Comparison of ENCODE assay signal across 15 mouse cellular contexts in the genomic region with DNA sequence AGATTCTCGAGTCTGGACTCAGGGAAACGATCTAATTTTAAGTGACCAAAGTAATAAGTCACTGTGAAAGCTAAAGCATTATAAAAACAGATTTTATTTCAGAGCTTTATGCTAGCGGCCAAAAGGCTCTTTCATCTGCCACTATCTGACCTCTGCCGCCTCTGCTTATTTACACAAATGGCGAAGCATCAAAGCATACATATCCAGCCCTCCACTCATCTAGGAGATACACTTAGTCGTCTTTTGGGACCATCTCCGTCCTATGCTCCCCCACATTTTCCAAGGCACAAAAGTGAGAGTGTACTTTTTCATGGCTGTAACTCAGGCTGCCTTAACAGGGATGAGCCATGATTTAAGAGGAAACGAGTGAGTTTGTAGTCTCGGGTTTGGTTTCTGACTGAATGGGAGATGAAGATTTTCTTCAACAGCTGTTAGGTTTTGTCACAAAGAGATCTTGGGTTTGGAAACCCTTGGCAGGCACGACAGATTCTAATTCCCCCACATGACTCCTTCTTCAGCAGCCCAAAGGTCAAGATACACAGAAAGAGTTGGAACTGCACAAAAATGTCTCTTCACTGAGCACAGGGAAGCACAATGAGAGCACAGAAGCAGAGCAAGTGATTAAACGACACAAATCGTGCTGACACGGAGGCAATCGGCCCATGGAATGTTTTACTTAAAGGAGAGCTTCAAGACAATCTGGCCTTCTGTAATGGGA.
DNase-seq lines count a peak whose midpoint lies in the region; ATAC-seq and TF ChIP-seq lines count a peak whose summit lies in the region.
"Had no signal": no experiment of that assay in that cellular context is flagged by ENCODE, and none has a peak within 500 bp of the region (broad histone marks: within the 10 kb centered on the region; RNA-seq: fewer than 3 reads in every experiment).

No protein-coding gene starts in this region.

- no peaks in the 10 kb centered on the region for H3K36me3 ChIP-seq in kidney, adult 2 months (ENCODE audit: control insufficient read depth, insufficient read depth, low read length)
- H3K36me3 ChIP-seq in kidney, postnatal 0 days (ENCODE audit: insufficient read depth, low read length): no peaks in the 10 kb centered on the region
- H3K36me3 ChIP-seq: limb, embryonic 10.5 days; liver, embryonic 12.5 days; neural tube, embryonic 13.5 days had no signal

- no peak overlapping the region for H3K27ac ChIP-seq in kidney, adult 2 months (ENCODE audit: insufficient read depth, low read depth, low read length)
- H3K27ac ChIP-seq in kidney, postnatal 0 days: peak overlapping the region; percentile 42
- H3K27ac ChIP-seq: limb, embryonic 10.5 days; liver, embryonic 12.5 days; neural tube, embryonic 13.5 days had no signal

- no peaks in the 10 kb centered on the region for H3K27me3 ChIP-seq in kidney, adult 2 months (replicated peaks; ENCODE audit: control insufficient read depth, insufficient read depth, low read length)
- H3K27me3 ChIP-seq in kidney, postnatal 0 days (ENCODE audit: insufficient read depth, low read length): no peaks in the 10 kb centered on the region
- H3K27me3 ChIP-seq: liver, embryonic 12.5 days; neural tube, embryonic 13.5 days had no signal

- WGBS in kidney, adult 2 months: 29% methylated on average over 14 of the region's 14 CpGs
- WGBS in kidney, postnatal 0 days: 21% methylated on average over 14 of the region's 14 CpGs

- H3K4me1 ChIP-seq in kidney, adult 2 months (ENCODE audit: control insufficient read depth, insufficient read depth, low read length): no peaks in the 10 kb centered on the region
- H3K4me1 ChIP-seq in kidney, postnatal 0 days (replicated peaks; ENCODE audit: insufficient read depth, low read length): no peaks in the 10 kb centered on the region
- H3K4me1 ChIP-seq: limb, embryonic 10.5 days; liver, embryonic 12.5 days; neural tube, embryonic 13.5 days had no signal

- H3K4me3 ChIP-seq in kidney, adult 2 months (ENCODE audit: insufficient read depth, low read depth, low read length): no peak overlapping the region
- no peak overlapping the region for H3K4me3 ChIP-seq in kidney, postnatal 0 days (replicated peaks; ENCODE audit: low read depth, low read length)
- H3K4me3 ChIP-seq: erythroblast, embryonic 14.5 days; limb, embryonic 10.5 days; liver, embryonic 12.5 days; neural tube, embryonic 13.5 days had no signal

- DNase-seq in kidney, adult 2 months: peak; percentile 10
- no peak for DNase-seq in kidney, adult 18-20 months
- peak; percentile 61 for DNase-seq in adipocyte (ENCODE audit: low spot score)
- DNase-seq in kidney, postnatal 0 days (ENCODE audit: low spot score): peak; percentile 83
- peak; percentile 24 for DNase-seq in lung, postnatal 36 days
- no peak for DNase-seq in layer of hippocampus, postnatal 36 days
- DNase-seq in adrenal gland, postnatal 25 days: no peak
- DNase-seq: cerebellum, adult 2 months; retina, postnatal 1 day had no signal

- H3K4me2 ChIP-seq in kidney, postnatal 0 days (ENCODE audit: low read length): no peak overlapping the region
- H3K4me2 ChIP-seq: liver, embryonic 12.5 days; neural tube, embryonic 13.5 days had no signal

- TF ChIP-seq CTCF in kidney, adult 2 months (conservative IDR thresholded peaks at IDR 0.05; ENCODE audit: insufficient read depth, insufficient read length, low read depth, low read length): no peak
- no peak for TF ChIP-seq CTCF in kidney, postnatal 0 days (IDR thresholded peaks at IDR 0.05; ENCODE audit: low read depth)

- TF ChIP-seq POLR2A in kidney, adult 2 months (IDR thresholded peaks at IDR 0.05; ENCODE audit: low read depth, low read length): no peak

- no peaks in the 10 kb centered on the region for H3K9me3 ChIP-seq in kidney, postnatal 0 days (replicated peaks; ENCODE audit: low read length)
- H3K9me3 ChIP-seq: limb, embryonic 10.5 days; liver, embryonic 12.5 days; neural tube, embryonic 13.5 days had no signal

- no peak overlapping the region for H3K9ac ChIP-seq in kidney, postnatal 0 days (ENCODE audit: low read depth, low read length)
- H3K9ac ChIP-seq: liver, embryonic 12.5 days; neural tube, embryonic 13.5 days had no signal

- ATAC-seq in kidney, postnatal 0 days (replicated peaks; ENCODE audit: low FRiP score, low read depth): no peak
- ATAC-seq: forebrain, embryonic 16.5 days; liver, embryonic 12.5 days; Patski had no signal

Comparison
In these comparisons a context has a peak if more than half of its experiments do, and no peak if none do; other contexts are left out.
1. DNase-seq: peak in kidney, adult 2 months (single experiment), adipocyte (single experiment), kidney, postnatal 0 days (single experiment) and lung, postnatal 36 days (single experiment); none in kidney, adult 18-20 months (single experiment), layer of hippocampus, postnatal 36 days (0 of 2) and adrenal gland, postnatal 25 days (single experiment).